Mouse (Mus musculus) Patski (cell line): ENCODE data around the gene Fabp3. TPM values are rescaled to one million over a fixed set of nuclear protein-coding genes. Genes with fewer than 3 reads are reported as not detected.

ENCODE experiments used
- ATAC-seq: fragments of 100-300 bp; one replicate; pipeline ENCODE4 v1.8.0; 2021
- CTCF ChIA-PET: fragments of 350-600 bp; sonication (Branson Sonifier 250); formaldehyde crosslinking; loops from one replicate; lab custom pipeline; 2022; ENCODE audit warnings: inconsistent platforms; lab: Charles Lee
- POLR2A ChIA-PET: fragments of 350-600 bp; sonication (Branson Sonifier 250); formaldehyde crosslinking; loops from one replicate; lab custom pipeline; 2022; ENCODE audit warnings: antibody characterized with exemption, inconsistent platforms; lab: Charles Lee
- DNase-seq: peaks from one replicate; pipeline ENCODE4 v3.0.0-alpha.2; 2011; ENCODE audit warnings: low read depth, low spot score
- H3K27me3 ChIP-seq: fragments of 371-371 bp; one replicate; pipeline ENCODE4 v1.5.1; 2021
- CTCF ChIP-seq: fragments of 100-300 bp; IDR thresholded peaks from one replicate; pipeline ENCODE4 v1.5.1; 2021
- in situ Hi-C: fragments of 300-500 bp; cut with MboI; formaldehyde crosslinking; loops from 3 replicates; pipeline ENCODE4 v1.11.1; 2018; ENCODE audit warnings: low pct_unique_long_range_greater_than_20kb, mixed read lengths
- polyA plus RNA-seq: library from polyadenylated mRNA; unstranded; gene quantifications from one replicate; pipeline ENCODE4 v1.2.3, GENCODE M21; 2021

Fabp3 gene
- polyA plus RNA-seq, 1 experiment from 2014 or later: 0.23 TPM

GRCm38 (mm10) chr4:130273698-130274345, 34.6 kb upstream of the Fabp3 start:
- in situ Hi-C loops: no loop called here
- POLR2A ChIA-PET: interaction anchor here (0.6 to 1.0 kb wide), 2 partner anchors 44 to 79 kb away, joined by 3 read pairs; no protein-coding TSS in a partner anchor

GRCm38 (mm10) chr4:130274346-130275015, 33.9 kb upstream of the Fabp3 start:
- no peak for DNase-seq
- CTCF ChIA-PET: interaction anchor here (1.0 to 1.8 kb wide), 3 partner anchors 9 to 22 kb away, joined by 4 to 5 read pairs (median 4); no protein-coding TSS in a partner anchor

More at GRCm38 (mm10) chr4:130273698-130274345, 34.6 kb upstream of the Fabp3 start:
- DNase-seq: peak; percentile 83
- no peaks in the 10 kb centered on the region for H3K27me3 ChIP-seq
- TF ChIP-seq CTCF: no peak
- ATAC-seq: peak; percentile 63
- CTCF ChIA-PET: interaction anchor here (1.0 to 1.8 kb wide), 3 partner anchors 10 to 23 kb away, joined by 4 to 5 read pairs (median 4); no protein-coding TSS in a partner anchor

GRCm38 (mm10) chr4:130275016-130275822, 33.2 kb upstream of the Fabp3 start:
- TF ChIP-seq CTCF: no peak
- in situ Hi-C loops: no loop called here
- ChIA-PET CTCF (interaction anchor here (1.6 to 1.8 kb wide), 2 partner anchors 17 to 22 kb away, joined by 4 to 5 read pairs; no protein-coding TSS in a partner anchor), POLR2A (no interaction called here)
- H3K27me3 ChIP-seq: no peaks in the 10 kb centered on the region
- no peak for ATAC-seq
- no peak for DNase-seq

More at GRCm38 (mm10) chr4:130274346-130275015, 33.9 kb upstream of the Fabp3 start:
- in situ Hi-C loops: no loop called here
- H3K27me3 ChIP-seq: no peaks in the 10 kb centered on the region
- no peak for ATAC-seq
- POLR2A ChIA-PET: no interaction called here
- no peak for TF ChIP-seq CTCF

- ATAC-seq: no peak
- ChIA-PET CTCF (interaction anchor here (1.8 kb wide), 1 partner anchor 21 kb away, joined by 5 read pairs; no protein-coding TSS in a partner anchor), POLR2A (no interaction called here)
- no peak for DNase-seq
- TF ChIP-seq CTCF: no peak
- no peaks in the 10 kb centered on the region for H3K27me3 ChIP-seq
- in situ Hi-C loops: no loop called here
These were observed 32.6 kb upstream of the Fabp3 start for GRCm38 (mm10) chr4:130275823-130276105.

- CTCF ChIA-PET: no interaction called here
- in situ Hi-C loops: no loop called here
These were observed 31.7 kb upstream of the Fabp3 start for GRCm38 (mm10) chr4:130276573-130277176.

GRCm38 (mm10) chr4:130279105-130279504, 29.3 kb upstream of the Fabp3 start, which contains the start of gene Serinc2:
TSS of gene Serinc2 (minus strand) at chr4:130279205.
- no peak for ATAC-seq
- ChIA-PET CTCF (interaction anchor here (0.6 kb wide), 1 partner anchor 13 kb away, joined by 3 read pairs; no protein-coding TSS in a partner anchor), POLR2A (no interaction called here)
- no peaks in the 10 kb centered on the region for H3K27me3 ChIP-seq
- TF ChIP-seq CTCF: no peak
- DNase-seq: no peak
- in situ Hi-C loops: no loop called here

More at GRCm38 (mm10) chr4:130276573-130277176, 31.7 kb upstream of the Fabp3 start:
- DNase-seq (no peak), ATAC-seq (no peak)
- TF ChIP-seq CTCF: no peak
- POLR2A ChIA-PET: no interaction called here
- no peaks in the 10 kb centered on the region for H3K27me3 ChIP-seq

GRCm38 (mm10) chr4:130282856-130283255, 25.5 kb upstream of the Fabp3 start:
- no peak for TF ChIP-seq CTCF
- ATAC-seq (no peak), DNase-seq (no peak)
- in situ Hi-C loops: loop anchor here (5.0 kb wide), 1 partner anchor 659 kb away; the partner anchor contains the start of gene Matn1
- H3K27me3 ChIP-seq: no peaks in the 10 kb centered on the region
- ChIA-PET CTCF (interaction anchor here (1.4 to 1.7 kb wide), 2 partner anchors 9 kb away, joined by 3 to 4 read pairs; no protein-coding TSS in a partner anchor), POLR2A (no interaction called here)

- CTCF ChIA-PET: interaction anchor here (1.4 to 1.5 kb wide), 2 partner anchors 10 to 29 kb away, joined by 4 read pairs; no protein-coding TSS in a partner anchor
- in situ Hi-C loops: loop anchor here (5.0 kb wide), 1 partner anchor 658 kb away; the partner anchor contains the start of gene Matn1
- ATAC-seq (no peak), DNase-seq (no peak)
- POLR2A ChIA-PET: no interaction called here
- no peak for TF ChIP-seq CTCF
- no peaks in the 10 kb centered on the region for H3K27me3 ChIP-seq
These were observed 24.6 kb upstream of the Fabp3 start for GRCm38 (mm10) chr4:130283826-130284225.

- in situ Hi-C loops: no loop called here
- CTCF ChIA-PET: no interaction called here
- no peaks in the 10 kb centered on the region for H3K27me3 ChIP-seq
- POLR2A ChIA-PET: no interaction called here
- DNase-seq (no peak), ATAC-seq (no peak)
- no peak for TF ChIP-seq CTCF
These were observed 21.9 kb upstream of the Fabp3 start for GRCm38 (mm10) chr4:130286531-130286930.
